Comparison of ENCODE assay signal across 8 mouse cellular contexts in genomic region chr14:32309876-32310275, GRCm38 (mm10). TPM values are rescaled to one million over a fixed set of nuclear protein-coding genes. Genes with fewer than 3 reads are reported as not detected.
DNase-seq lines count a peak whose midpoint lies in the region; ATAC-seq and TF ChIP-seq lines count a peak whose summit lies in the region.

No protein-coding gene starts in this region.

- no peak overlapping the region for H3K9ac ChIP-seq in embryonic facial prominence, embryonic 14.5 days (ENCODE audit: low read depth, low read length)
- no peak overlapping the region for H3K9ac ChIP-seq in hindbrain, postnatal 0 days (replicated peaks; ENCODE audit: low read length)
- no peak overlapping the region for H3K9ac ChIP-seq in midbrain, embryonic 16.5 days (ENCODE audit: low read depth, low read length)

- H3K27me3 ChIP-seq in embryonic facial prominence, embryonic 14.5 days (replicated peaks; ENCODE audit: control insufficient read depth, insufficient read depth, low read length): no peaks in the 10 kb centered on the region
- H3K27me3 ChIP-seq in hindbrain, postnatal 0 days (ENCODE audit: insufficient read depth, low read length): no peaks in the 10 kb centered on the region
- no peaks in the 10 kb centered on the region for H3K27me3 ChIP-seq in midbrain, embryonic 16.5 days (ENCODE audit: control insufficient read depth, insufficient read depth, low read depth, low read length)

- no peak overlapping the region for H3K4me2 ChIP-seq in embryonic facial prominence, embryonic 14.5 days (ENCODE audit: low read depth, low read length)
- no peak overlapping the region for H3K4me2 ChIP-seq in hindbrain, postnatal 0 days (ENCODE audit: low read depth, low read length)
- H3K4me2 ChIP-seq in midbrain, embryonic 16.5 days (ENCODE audit: low read length): no peak overlapping the region

- peak; percentile 44; the same call in 1 of the 2 replicates for ATAC-seq in embryonic facial prominence, embryonic 14.5 days (ENCODE audit: low read depth)
- ATAC-seq in hindbrain, postnatal 0 days: peak; percentile 70; the same call in 1 of the 2 replicates
- peak; percentile 45; the same call in 1 of the 2 replicates for ATAC-seq in midbrain, embryonic 16.5 days

- 40% methylated on average over 7 of the region's 8 CpGs for WGBS in embryonic facial prominence, embryonic 14.5 days
- 41% methylated on average over 8 of the region's 8 CpGs for WGBS in hindbrain, postnatal 0 days
- WGBS in midbrain, embryonic 16.5 days: 43% methylated on average over 8 of the region's 8 CpGs

- peak; percentile 37; the same call in 1 of the 2 replicates for TF ChIP-seq CTCF in bone marrow macrophage, adult 2 months (IDR thresholded peaks at IDR 0.05; ENCODE audit: low read depth, low read length)
- TF ChIP-seq CTCF in hindbrain, postnatal 0 days (IDR thresholded peaks at IDR 0.05; ENCODE audit: low read depth): peak; percentile 76

- H3K27ac ChIP-seq in bone marrow macrophage, adult 2 months (ENCODE audit: insufficient read depth, low read depth, low read length): no peak overlapping the region
- H3K27ac ChIP-seq in embryonic facial prominence, embryonic 14.5 days (replicated peaks; ENCODE audit: low read depth, low read length): no peak overlapping the region
- H3K27ac ChIP-seq in hindbrain, postnatal 0 days: no peak overlapping the region
- no peak overlapping the region for H3K27ac ChIP-seq in midbrain, embryonic 16.5 days (ENCODE audit: low read length)

- H3K36me3 ChIP-seq in embryonic facial prominence, embryonic 14.5 days (ENCODE audit: control insufficient read depth, insufficient read depth, low read length): peaks cover 5% of the 10 kb centered on the region; the same call in 1 of the 2 replicates
- no peaks in the 10 kb centered on the region for H3K36me3 ChIP-seq in hindbrain, postnatal 0 days (ENCODE audit: insufficient read depth, low read length)
- H3K36me3 ChIP-seq in midbrain, embryonic 16.5 days (ENCODE audit: control insufficient read depth, insufficient read depth, low read length): no peaks in the 10 kb centered on the region

- TF ChIP-seq POLR2A in bone marrow macrophage, adult 2 months (IDR thresholded peaks at IDR 0.05; ENCODE audit: borderline replicate concordance, low read depth, low read length): no peak

- no peak overlapping the region for H3K4me3 ChIP-seq in bone marrow macrophage, adult 2 months (ENCODE audit: insufficient read depth, low read length)
- H3K4me3 ChIP-seq in embryonic facial prominence, embryonic 14.5 days (ENCODE audit: low read depth, low read length): no peak overlapping the region
- no peak overlapping the region for H3K4me3 ChIP-seq in hindbrain, postnatal 0 days (ENCODE audit: low read length)
- H3K4me3 ChIP-seq in midbrain, embryonic 16.5 days (ENCODE audit: low read depth, low read length): no peak overlapping the region

- DNase-seq in spleen, postnatal 10 days (ENCODE audit: low spot score in 2 of 2): peak; percentile 15 to 58
- DNase-seq in spleen, postnatal 36 days (ENCODE audit: low spot score in 2 of 2): no peak
- no peak for DNase-seq in embryonic facial prominence, embryonic 14.5 days (ENCODE audit: low spot score)
- peak; percentile 65 for DNase-seq in hindbrain, postnatal 0 days (ENCODE audit: low spot score)
- peak; percentile 73 to 82 for DNase-seq in left cerebral cortex, adult 18-20 months (ENCODE audit: low spot score in 2 of 2)
- peak; percentile 12 for DNase-seq in urinary bladder, postnatal 25 days (ENCODE audit: low spot score)

- no peaks in the 10 kb centered on the region for H3K9me3 ChIP-seq in embryonic facial prominence, embryonic 14.5 days (ENCODE audit: control insufficient read depth, low read length)
- no peaks in the 10 kb centered on the region for H3K9me3 ChIP-seq in hindbrain, postnatal 0 days (ENCODE audit: low read length)
- H3K9me3 ChIP-seq in midbrain, embryonic 16.5 days (replicated peaks; ENCODE audit: control insufficient read depth, low read length, poor library complexity, severe bottlenecking): no peaks in the 10 kb centered on the region

- H3K4me1 ChIP-seq in bone marrow macrophage, adult 2 months (ENCODE audit: control insufficient read depth, insufficient read depth, low read length): no peaks in the 10 kb centered on the region
- H3K4me1 ChIP-seq in embryonic facial prominence, embryonic 14.5 days (ENCODE audit: control insufficient read depth, insufficient read depth, low read length): no peaks in the 10 kb centered on the region
- no peaks in the 10 kb centered on the region for H3K4me1 ChIP-seq in hindbrain, postnatal 0 days (ENCODE audit: insufficient read depth, low read length)
- H3K4me1 ChIP-seq in midbrain, embryonic 16.5 days (ENCODE audit: control insufficient read depth, insufficient read depth, low read length): no peaks in the 10 kb centered on the region

RNA-seq across cellular contexts. Expression of gene Ogdhl, which starts 11.9 kb away (rescaled TPM):
- polyA plus RNA-seq in bone marrow macrophage, adult 2 months (2012; ENCODE audit: insufficient read depth, insufficient read length, missing spikeins): not detected in 2 replicates
- 9.5 and 10.5 TPM in 2 replicates for polyA plus RNA-seq in embryonic facial prominence, embryonic 14.5 days (2014; fragmentation: Nextera tagmentation; extraction: Ambion mirVana)
- total RNA-seq in hindbrain, postnatal 0 days (2014; rRNA removed): 33.5 and 34.0 TPM in 2 replicates
- 21.2 and 22.5 TPM in 2 replicates for polyA plus RNA-seq in hindbrain, postnatal 0 days (2015; fragmentation: Nextera tagmentation; extraction: Ambion mirVana)
- 100 to 1,000 TPM; 109 to 129 TPM for total RNA-seq in left cerebral cortex, adult 18-20 months (2021)
- polyA plus RNA-seq in midbrain, embryonic 16.5 days (2015; fragmentation: Nextera tagmentation; extraction: Ambion mirVana): 31.3 and 32.7 TPM in 2 replicates

Comparison
In these comparisons a context has a peak if more than half of its experiments do, and no peak if none do; other contexts are left out.
1. DNase-seq: peak in spleen, postnatal 10 days (2 of 2), hindbrain, postnatal 0 days (single experiment), left cerebral cortex, adult 18-20 months (2 of 2) and urinary bladder, postnatal 25 days (single experiment); none in spleen, postnatal 36 days (0 of 2) and embryonic facial prominence, embryonic 14.5 days (single experiment).
2. Peak in every context shown above with its lines, with median percentiles within 50 percentile points of each other: ATAC-seq.